Comparison of ENCODE assay signal across 7 mouse cellular contexts in genomic region chr10:34418794-34419193, GRCm38 (mm10). TPM values are rescaled to one million over a fixed set of nuclear protein-coding genes. Genes with fewer than 3 reads are reported as not detected.
A peak's percentile ranks its signal among the peaks of the same experiment; 100 is the strongest.
DNase-seq lines count a peak whose midpoint lies in the region; ATAC-seq and TF ChIP-seq lines count a peak whose summit lies in the region.
"Not testable (repeated sequence)": the region's sequence is repeated elsewhere in the genome, so short reads cannot be mapped to it uniquely, and the experiment has no call there.

No protein-coding gene starts in this region.

- not testable (repeated sequence) for H3K4me1 ChIP-seq in forebrain, embryonic 13.5 days; kidney, adult 2 months (ENCODE audit: control insufficient read depth, insufficient read depth, low read length); liver, embryonic 11.5 days (replicated peaks; ENCODE audit: control insufficient read depth, insufficient read depth, low read length); neural tube, embryonic 15.5 days
- peaks cover 11% of the 10 kb centered on the region for H3K4me1 ChIP-seq in heart, embryonic 16.5 days (ENCODE audit: control insufficient read depth, insufficient read depth, low read length)
- peaks cover 42% of the 10 kb centered on the region for H3K4me1 ChIP-seq in megakaryocyte, embryonic 14.5 days

- not testable (repeated sequence) for TF ChIP-seq POLR2A in kidney, adult 2 months (IDR thresholded peaks at IDR 0.05; ENCODE audit: low read depth, low read length)

- 78% methylated on average over 4 of the region's 4 CpGs for WGBS in forebrain, embryonic 13.5 days
- 74% methylated on average over 4 of the region's 4 CpGs for WGBS in heart, embryonic 16.5 days
- 58% methylated on average over 4 of the region's 4 CpGs for WGBS in kidney, adult 2 months
- WGBS in liver, embryonic 11.5 days = 71% methylated on average over 4 of the region's 4 CpGs
- WGBS in neural tube, embryonic 15.5 days = 82% methylated on average over 4 of the region's 4 CpGs

- not testable (repeated sequence) for H3K36me3 ChIP-seq in forebrain, embryonic 13.5 days (ENCODE audit: poor library complexity, severe bottlenecking); heart, embryonic 16.5 days (ENCODE audit: control insufficient read depth, insufficient read depth); kidney, adult 2 months (ENCODE audit: control insufficient read depth, insufficient read depth, low read length); liver, embryonic 11.5 days (ENCODE audit: control insufficient read depth, insufficient read depth, low read length); megakaryocyte, embryonic 14.5 days (replicated peaks; ENCODE audit: low read length); neural tube, embryonic 15.5 days

- not testable (repeated sequence) for H3K27me3 ChIP-seq in forebrain, embryonic 13.5 days; heart, embryonic 16.5 days (ENCODE audit: control insufficient read depth, insufficient read depth, low read length); kidney, adult 2 months (replicated peaks; ENCODE audit: control insufficient read depth, insufficient read depth, low read length); liver, embryonic 11.5 days (replicated peaks; ENCODE audit: control insufficient read depth, insufficient read depth, low read length); megakaryocyte, embryonic 14.5 days (replicated peaks); neural tube, embryonic 15.5 days (replicated peaks)

- not testable (repeated sequence) for TF ChIP-seq CTCF in kidney, adult 2 months (conservative IDR thresholded peaks at IDR 0.05; ENCODE audit: insufficient read depth, insufficient read length, low read depth, low read length)

- peak overlapping the region; percentile 64 for H3K4me3 ChIP-seq in forebrain, embryonic 13.5 days
- peak overlapping the region; percentile 82 for H3K4me3 ChIP-seq in heart, embryonic 16.5 days (ENCODE audit: low read length)
- H3K4me3 ChIP-seq in kidney, adult 2 months (ENCODE audit: insufficient read depth, low read depth, low read length) = peak overlapping the region; percentile 64
- peak overlapping the region; percentile 77 for H3K4me3 ChIP-seq in liver, embryonic 11.5 days (ENCODE audit: low read depth, low read length)
- H3K4me3 ChIP-seq in megakaryocyte, embryonic 14.5 days (replicated peaks) = peak overlapping the region; percentile 95
- H3K4me3 ChIP-seq in neural tube, embryonic 15.5 days (replicated peaks) = peak overlapping the region; percentile 57

- not testable (repeated sequence) for H3K9me3 ChIP-seq in forebrain, embryonic 13.5 days (replicated peaks); heart, embryonic 16.5 days (replicated peaks; ENCODE audit: control insufficient read depth, low read length); liver, embryonic 11.5 days (ENCODE audit: control insufficient read depth, low read length); megakaryocyte, embryonic 14.5 days; neural tube, embryonic 15.5 days (replicated peaks)

- not testable (repeated sequence) for ATAC-seq in forebrain, embryonic 13.5 days; heart, embryonic 16.5 days (replicated peaks; ENCODE audit: extremely low read depth, insufficient read depth, low FRiP score); liver, embryonic 11.5 days (replicated peaks; ENCODE audit: low FRiP score); neural tube, embryonic 15.5 days (ENCODE audit: low FRiP score)

- peak; percentile 25 for DNase-seq in cerebellum, adult 9-11 months
- not testable (repeated sequence) for DNase-seq in kidney, adult 2 months; liver, embryonic 11.5 days (ENCODE audit: low spot score)

- not testable (repeated sequence) for H3K27ac ChIP-seq in forebrain, embryonic 13.5 days; heart, embryonic 16.5 days (ENCODE audit: low read length); liver, embryonic 11.5 days (ENCODE audit: low read depth, low read length)
- peak overlapping the region; percentile 57; the same call in 1 of the 2 replicates for H3K27ac ChIP-seq in kidney, adult 2 months (ENCODE audit: insufficient read depth, low read depth, low read length)
- H3K27ac ChIP-seq in neural tube, embryonic 15.5 days (replicated peaks) = 0 out of 2 replicates have a peak overlapping the region, but pooled peaks have one; percentile 28

- peak overlapping the region; percentile 75 for H3K4me2 ChIP-seq in forebrain, embryonic 13.5 days
- H3K4me2 ChIP-seq in heart, embryonic 16.5 days (ENCODE audit: low read depth, low read length) = peak overlapping the region; percentile 67
- H3K4me2 ChIP-seq in liver, embryonic 11.5 days = peak overlapping the region; percentile 72
- peak overlapping the region; percentile 66 for H3K4me2 ChIP-seq in neural tube, embryonic 15.5 days

- 0 out of 2 replicates have a peak overlapping the region, but pooled peaks have one; percentile 45 for H3K9ac ChIP-seq in forebrain, embryonic 13.5 days
- peak overlapping the region; percentile 64 for H3K9ac ChIP-seq in heart, embryonic 16.5 days (ENCODE audit: low read length)
- H3K9ac ChIP-seq in liver, embryonic 11.5 days (ENCODE audit: low read depth, low read length) = not testable (repeated sequence)
- H3K9ac ChIP-seq in neural tube, embryonic 15.5 days (replicated peaks) = peak overlapping the region; percentile 53

RNA-seq across cellular contexts. Expression of gene Nt5dc1, which starts 0.4 kb away (rescaled TPM):
- polyA plus RNA-seq in forebrain, embryonic 13.5 days (2015; fragmentation: Nextera tagmentation; extraction: Ambion mirVana) = 3.6 and 4.4 TPM in 2 replicates
- 6.8 and 8.0 TPM in 2 replicates for polyA plus RNA-seq in heart, embryonic 16.5 days (2015; fragmentation: Nextera tagmentation; extraction: Ambion mirVana)
- polyA plus RNA-seq in kidney, adult 2 months (2012; rRNA removed) = 13.3 and 14.9 TPM in 2 replicates
- 13.2 and 15.4 TPM in 2 replicates for polyA plus RNA-seq in liver, embryonic 11.5 days (2014; fragmentation: Nextera tagmentation; extraction: Ambion mirVana)
- 0.58 TPM in 1 of 2 replicates, not detected in the other for polyA plus RNA-seq in megakaryocyte, embryonic 14.5 days (2012; ENCODE audit: insufficient read depth, low replicate concordance)
- 2.0 and 4.8 TPM in 2 replicates for polyA plus RNA-seq in neural tube, embryonic 15.5 days (2015; fragmentation: Nextera tagmentation; extraction: Ambion mirVana)

RNA-seq across cellular contexts. Expression of gene Col10a1, which starts 29.0 kb away (rescaled TPM):
- 0.06 and 0.10 TPM in 2 replicates for polyA plus RNA-seq in forebrain, embryonic 13.5 days (2015; fragmentation: Nextera tagmentation; extraction: Ambion mirVana)
- 0.09 and 0.16 TPM in 2 replicates for polyA plus RNA-seq in heart, embryonic 16.5 days (2015; fragmentation: Nextera tagmentation; extraction: Ambion mirVana)
- polyA plus RNA-seq in kidney, adult 2 months (2012; rRNA removed) = not detected in 2 replicates
- 0.19 and 0.32 TPM in 2 replicates for polyA plus RNA-seq in liver, embryonic 11.5 days (2014; fragmentation: Nextera tagmentation; extraction: Ambion mirVana)
- polyA plus RNA-seq in megakaryocyte, embryonic 14.5 days (2012; ENCODE audit: insufficient read depth, low replicate concordance) = not detected in 2 replicates
- 1.7 and 6.0 TPM in 2 replicates for polyA plus RNA-seq in neural tube, embryonic 15.5 days (2015; fragmentation: Nextera tagmentation; extraction: Ambion mirVana)
